Mouse (Mus musculus) spleen, adult 2 months (tissue): ENCODE results near the gene Il12rb1.

Experiments
- CTCF ChIP-seq: fragments of 200-500 bp; IDR thresholded peaks from 2 replicates; pipeline ENCODE4 v1.5.1; 2011; ENCODE audit warnings: mild to moderate bottlenecking, inconsistent platforms; ENCODE audit not compliant: insufficient read depth, insufficient read length, insufficient replicate concordance; ENCODE audit errors: extremely low read depth
- POLR2A ChIP-seq: fragments of 200-500 bp; IDR thresholded peaks from 2 replicates; pipeline ENCODE4 v1.6.1; 2011; ENCODE audit warnings: low read depth, low read length, inconsistent platforms

DNA sequence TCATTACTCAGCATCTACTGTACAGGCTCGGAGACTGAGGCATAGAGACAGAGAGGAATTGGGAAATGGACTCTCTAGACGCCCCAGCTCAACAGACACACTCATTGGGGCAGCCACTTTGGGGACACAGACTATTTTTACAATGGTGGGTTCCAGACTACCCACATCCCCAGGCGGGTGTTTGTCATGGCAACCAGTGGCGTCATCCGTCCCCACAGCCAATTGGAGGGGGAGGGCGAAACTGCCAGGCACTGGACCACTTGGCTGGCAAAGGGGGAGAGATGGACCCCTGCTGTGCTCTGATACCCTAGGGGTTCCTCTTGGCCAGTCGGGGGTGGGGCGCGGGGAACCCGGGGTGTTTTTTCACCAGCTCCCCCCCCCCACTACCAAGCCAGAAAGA is 7.6 kb upstream of the Il12rb1 start:
- TF ChIP-seq CTCF, result no peak
- no peak for TF ChIP-seq POLR2A
